Mouse (Mus musculus): ENCODE data around the gene Nop14.
"Not testable (repeated sequence)": the region's sequence is repeated elsewhere in the genome, so short reads cannot be mapped to it uniquely, and the experiment has no call there.

The Nop14 gene

GRCm38 (mm10) chr5:34632996-34633395, 27.0 kb downstream of the Nop14 start:
- DNase-seq (ENCODE audit: low spot score) = peak; percentile 34

DNA sequence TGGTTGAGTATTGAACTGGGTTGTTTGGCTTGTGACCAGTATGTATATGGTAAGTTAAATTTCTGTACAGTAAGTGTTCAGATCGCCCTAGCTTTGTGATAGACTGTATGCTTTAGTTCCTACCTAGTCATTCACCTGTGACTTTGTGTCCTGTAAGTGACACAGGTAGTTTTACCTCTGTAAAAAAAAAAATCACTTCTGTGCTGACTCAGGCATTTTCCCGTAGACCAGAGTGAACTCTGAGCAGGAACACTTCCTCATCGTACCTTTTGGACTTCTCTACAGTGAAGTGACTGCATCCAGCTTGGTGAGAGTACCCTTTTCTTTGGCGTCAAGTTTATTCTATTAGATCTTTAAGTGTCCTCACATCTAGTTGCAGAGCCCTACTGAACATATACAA, 50.0 kb downstream of the Nop14 start:
- DNase-seq (ENCODE audit: low spot score) = no peak

DNA sequence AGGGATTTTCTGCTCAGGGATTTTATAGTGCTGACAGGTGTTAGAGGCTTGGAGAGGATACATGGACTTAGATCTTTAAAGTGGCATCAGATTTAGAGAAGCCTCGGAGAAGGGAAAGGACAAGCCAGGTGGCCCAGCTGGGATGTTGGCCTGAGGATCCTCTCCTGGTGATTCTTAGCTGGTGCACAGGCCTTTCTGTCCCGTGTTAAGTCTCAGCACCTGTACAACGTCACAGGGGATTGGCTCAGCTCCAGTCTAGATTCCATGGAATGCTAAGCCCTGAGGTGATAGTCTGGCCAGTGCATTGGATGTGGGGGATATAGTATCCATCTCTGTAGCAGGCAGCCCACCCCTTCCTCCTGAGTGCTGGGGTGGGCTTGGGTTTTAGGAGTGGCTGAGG, 51.7 kb downstream of the Nop14 start:
- no peak for DNase-seq (ENCODE audit: low spot score)

DNA sequence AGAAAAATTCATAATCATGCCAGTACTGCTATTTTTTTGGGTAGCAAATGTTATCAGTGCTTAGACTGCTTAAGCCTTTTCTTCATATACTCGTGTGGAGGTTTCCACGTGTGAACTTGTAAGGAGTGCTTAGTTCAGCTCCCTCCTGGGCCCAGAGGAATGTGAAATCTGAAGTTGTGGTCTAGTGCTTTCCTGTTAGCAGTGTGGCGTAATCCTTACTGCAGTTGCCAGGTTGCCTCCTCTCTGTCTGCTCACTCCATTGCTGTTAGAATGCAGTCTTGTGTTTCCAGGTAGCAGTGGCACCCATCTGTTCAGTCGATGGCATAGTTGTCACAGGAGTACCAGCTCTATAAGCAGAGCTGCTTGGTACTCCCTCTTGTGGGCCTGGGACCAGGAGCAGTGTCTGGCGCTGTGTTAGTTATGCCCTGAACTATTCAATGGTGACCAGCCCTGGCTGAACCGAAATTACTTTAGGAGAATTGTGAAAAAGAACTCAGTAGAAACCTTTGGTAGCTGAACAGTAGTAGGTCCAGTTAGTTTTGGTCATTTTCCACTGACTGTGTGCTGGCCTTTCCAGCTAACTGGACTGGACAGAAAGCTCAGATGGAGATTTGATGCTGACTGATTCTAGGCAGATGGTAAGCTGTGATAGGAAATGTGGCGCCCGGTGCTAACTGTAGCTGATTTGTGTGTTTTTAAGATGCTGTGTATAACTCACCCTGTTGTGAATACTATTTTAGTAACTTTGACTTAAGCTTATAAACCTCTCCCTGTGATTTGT, 52.7 kb downstream of the Nop14 start:
- no peak for DNase-seq (ENCODE audit: low spot score)

GRCm38 (mm10) chr5:34604576-34604975, 55.4 kb downstream of the Nop14 start:
- no peak for DNase-seq (ENCODE audit: low spot score)

DNA sequence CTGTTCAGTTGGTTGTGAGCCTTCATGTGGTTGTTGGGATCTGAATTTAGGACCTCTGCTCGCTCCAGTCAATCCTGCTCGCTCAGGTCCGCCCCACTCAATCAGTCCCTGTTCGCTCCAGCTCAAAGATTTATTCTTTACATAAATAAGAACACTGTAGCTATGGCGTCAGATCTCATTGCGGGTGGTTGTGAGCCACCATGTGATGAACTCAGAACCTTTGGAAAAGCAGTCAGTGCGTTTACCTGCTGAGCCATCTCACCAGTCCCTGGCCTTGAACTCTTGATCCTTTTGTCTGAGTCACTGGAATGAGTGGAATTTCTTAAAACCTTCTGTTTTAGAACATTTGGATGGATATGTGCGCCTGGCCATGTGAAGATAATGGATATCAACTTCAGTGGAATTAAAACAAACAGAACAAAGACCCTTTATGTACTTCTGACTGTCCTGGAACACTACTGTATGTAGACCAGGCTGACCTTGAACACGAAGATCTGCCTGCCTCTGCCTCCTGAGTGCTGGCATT, 66.7 kb downstream of the Nop14 start:
- no peak for DNase-seq (ENCODE audit: low spot score)

- DNase-seq (ENCODE audit: low spot score) = no peak
These were observed 67.3 kb downstream of the Nop14 start for GRCm38 (mm10) chr5:34592666-34593065.

GRCm38 (mm10) chr5:34592224-34592623, 67.7 kb downstream of the Nop14 start:
- not testable (repeated sequence) for DNase-seq (ENCODE audit: low spot score)

DNA sequence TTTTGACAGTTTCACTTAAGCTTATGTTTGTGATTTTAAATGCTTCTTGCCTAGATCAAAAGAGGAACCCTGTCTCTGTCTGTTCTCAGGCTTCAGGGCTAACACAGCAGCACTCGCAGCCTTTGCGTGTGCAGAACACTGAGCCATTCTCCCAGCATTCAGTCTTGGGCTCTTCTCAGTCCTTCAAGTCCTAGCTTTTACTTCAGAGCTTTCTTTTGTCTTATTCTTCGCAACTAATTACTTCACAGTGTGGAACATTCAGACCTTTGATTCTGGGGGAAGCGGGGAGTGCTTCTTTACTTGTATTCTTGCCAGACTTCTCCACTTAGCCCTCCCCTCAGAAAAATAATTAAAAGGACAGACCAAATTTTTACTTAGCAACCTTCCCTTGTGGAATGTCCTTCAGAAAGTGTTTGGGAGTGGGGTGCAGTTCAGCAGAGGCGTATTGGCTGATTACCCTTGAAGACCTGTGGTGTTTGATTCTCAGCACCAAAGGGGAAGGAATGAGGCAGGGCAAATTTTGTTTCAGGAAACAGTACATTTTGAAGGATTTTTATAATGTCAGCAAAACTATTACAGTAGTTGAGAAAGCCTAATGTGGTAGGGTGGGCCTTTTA, 68.5 kb downstream of the Nop14 start:
- no peak for DNase-seq (ENCODE audit: low spot score)

DNA sequence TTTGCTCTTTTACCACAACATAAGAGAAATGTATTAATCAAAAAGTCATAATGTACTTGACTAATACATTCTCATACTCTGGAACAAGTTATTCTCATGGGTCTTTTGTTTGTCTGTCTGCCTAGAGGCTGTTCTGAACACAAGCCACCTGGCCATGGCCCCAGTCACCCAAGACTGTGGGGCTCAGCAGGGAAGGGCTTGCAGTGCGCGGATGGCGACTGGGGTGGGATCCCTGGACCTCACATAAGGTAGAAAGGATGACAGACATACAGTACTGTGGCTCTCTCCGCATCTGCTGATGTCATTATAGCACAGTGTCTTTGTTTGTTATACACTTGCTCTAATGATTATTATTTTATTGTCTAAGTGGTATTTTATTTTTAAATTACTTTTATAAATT, 69.2 kb downstream of the Nop14 start:
- no peak for DNase-seq (ENCODE audit: low spot score)

DNA sequence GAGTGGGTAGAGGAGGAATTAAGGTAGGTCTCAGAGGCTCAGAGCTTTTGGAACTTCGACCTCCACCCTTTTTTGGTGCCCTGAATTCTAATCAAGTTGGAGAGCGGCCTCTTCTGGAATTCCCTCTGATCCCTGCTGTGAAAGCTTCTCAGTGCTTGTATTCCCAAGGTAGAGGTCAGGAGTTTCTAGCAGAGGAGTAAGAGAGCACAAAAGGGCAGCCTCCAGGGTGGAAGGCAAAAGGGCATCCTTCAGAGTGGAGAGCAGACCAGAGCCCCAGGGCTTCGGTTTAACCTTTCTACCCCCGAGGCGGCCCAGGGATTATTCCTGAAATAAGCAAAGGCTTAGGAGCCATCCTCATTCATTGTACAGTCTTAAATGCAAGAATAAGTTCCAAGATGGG, 69.9 kb downstream of the Nop14 start:
- DNase-seq (ENCODE audit: low spot score) = no peak
